Mouse (Mus musculus) retina, postnatal 1 day (tissue): ENCODE data around the gene Dus3l.
A peak's percentile ranks its signal among the peaks of the same experiment; 100 is the strongest.

ENCODE experiments used
- DNase-seq: peaks from one replicate; pipeline ENCODE4 v3.0.0-alpha.2; 2012

The Dus3l gene

GRCm38 (mm10) chr17:56764474-56765354 lies at the start of gene Dus3l:
Dus3l (plus strand) TSS chr17:56764757.
- DNase-seq: peak; percentile 94

DNA sequence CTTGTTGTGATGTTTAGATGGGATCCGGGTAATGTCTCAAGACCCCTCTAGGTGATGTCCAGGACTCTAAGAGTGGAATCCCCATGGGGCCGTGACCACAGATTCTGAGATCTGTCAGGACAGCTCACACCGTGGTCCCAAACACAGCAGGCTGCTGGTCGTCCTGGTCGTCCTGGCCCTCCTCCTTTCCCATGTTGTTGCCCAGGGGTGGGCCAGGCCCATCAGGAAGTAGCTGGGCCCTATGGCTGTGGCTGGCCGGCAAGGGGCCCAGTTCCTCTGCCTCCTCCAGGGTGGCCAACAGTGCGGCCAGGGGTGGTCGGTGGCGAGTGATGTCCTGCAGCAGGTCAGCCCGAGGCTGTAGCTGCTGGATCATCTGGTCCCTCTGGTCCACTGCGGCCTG lies 49.2 kb upstream of the Dus3l start:
- DNase-seq: no peak

GRCm38 (mm10) chr17:56715914-56716654 lies 48.5 kb upstream of the Dus3l start:
- peak; percentile 12 for DNase-seq

- DNase-seq: peak; percentile 99
Measured at GRCm38 (mm10) chr17:56716655-56717362, 47.7 kb upstream of the Dus3l start.

DNA sequence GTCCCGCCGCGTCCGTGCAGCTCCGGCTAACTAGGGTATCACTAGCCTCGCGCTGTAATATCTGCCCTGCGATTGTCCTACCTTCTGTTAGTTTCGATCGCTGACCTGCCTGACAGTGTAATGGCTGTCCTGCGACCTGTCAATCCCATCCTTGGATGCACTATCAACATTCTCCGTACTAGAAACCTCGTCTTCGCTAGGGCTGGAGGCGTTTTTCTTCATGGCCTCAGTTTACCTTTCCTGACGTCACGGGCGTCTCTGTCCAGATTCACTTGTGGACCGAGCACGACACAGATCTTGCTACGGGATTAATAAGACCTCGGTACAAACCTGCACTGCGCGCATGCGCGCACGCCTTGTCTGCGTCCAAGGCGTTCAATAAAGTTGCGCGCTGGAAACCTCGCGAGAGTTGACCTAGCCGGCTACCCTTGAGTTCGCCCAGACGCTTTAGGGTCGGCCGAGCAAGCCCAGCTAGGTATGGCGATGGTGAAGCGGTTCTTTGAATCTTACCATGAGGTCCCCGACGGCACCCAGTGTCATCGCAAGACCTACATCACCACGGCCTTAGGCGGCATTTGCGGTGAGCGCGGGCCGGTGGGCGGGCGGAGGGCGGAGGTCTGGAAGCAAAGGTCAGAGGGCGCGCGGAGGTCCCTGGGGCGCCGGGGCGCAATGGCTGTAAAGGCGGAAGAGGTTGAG lies 47.0 kb upstream of the Dus3l start, which contains the start of the genes Ndufa11 and Vmac:
Gene Ndufa11 (plus strand): TSS at position 405 of the 696 bp plus-strand sequence.
Gene Vmac (minus strand): TSS at position 660 of the 696 bp plus-strand sequence.
- peak; percentile 98 for DNase-seq

DNA sequence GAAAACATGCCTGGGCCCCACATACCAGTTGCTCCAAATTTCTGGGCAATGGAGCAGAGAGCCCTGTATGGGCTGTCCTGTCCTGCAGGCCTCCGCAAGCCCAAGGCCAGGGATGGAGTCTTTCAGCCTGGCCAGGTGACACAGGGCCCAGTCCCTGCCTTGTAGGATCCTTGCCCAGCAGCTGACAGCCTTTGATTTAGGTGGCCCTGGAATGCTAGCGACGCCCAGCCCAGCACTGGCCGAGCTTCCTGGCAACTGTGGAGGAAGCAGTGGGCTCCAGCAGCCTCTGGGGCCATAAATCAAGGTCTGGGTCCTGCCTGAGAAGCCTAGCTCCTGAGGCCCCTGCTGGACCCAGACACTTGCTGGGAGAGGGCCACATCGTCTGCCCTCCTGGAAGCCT lies 42.1 kb upstream of the Dus3l start:
- no peak for DNase-seq

DNA sequence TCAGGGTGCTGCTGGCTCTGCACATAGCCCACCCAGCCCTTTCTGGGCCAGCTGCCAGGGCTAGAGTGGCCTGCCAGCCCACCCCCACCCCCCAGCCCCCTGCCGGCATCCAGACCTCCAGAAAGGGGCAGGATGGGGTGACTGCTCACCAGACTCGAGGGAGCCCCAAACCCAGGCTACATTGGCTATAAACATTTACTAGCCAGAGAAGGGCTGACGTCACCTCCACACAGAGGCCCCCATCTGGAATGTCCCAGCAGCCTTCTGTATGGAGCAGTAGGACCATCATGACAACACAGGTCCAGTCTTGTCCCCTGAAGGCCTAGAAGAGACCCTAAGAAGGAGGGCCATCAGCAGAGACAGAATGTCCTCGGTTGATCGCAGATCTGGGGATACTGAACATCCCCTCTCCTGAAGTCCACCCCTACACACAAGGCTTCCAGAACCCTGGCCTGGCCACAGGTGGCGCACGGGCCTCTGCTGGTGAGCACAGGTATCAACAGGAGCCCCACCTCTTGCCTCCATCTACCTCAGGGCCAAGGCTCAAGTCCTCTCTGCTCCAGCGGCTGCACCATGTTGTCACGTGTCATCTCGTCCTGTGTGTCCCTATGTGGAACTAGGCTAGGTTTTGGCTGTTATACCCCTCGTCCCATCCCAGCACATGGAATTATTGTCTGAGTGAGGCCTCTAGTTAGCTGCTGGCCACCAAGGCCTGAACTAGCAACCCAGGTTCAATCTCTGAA lies 41.0 kb upstream of the Dus3l start:
- DNase-seq: no peak

DNA sequence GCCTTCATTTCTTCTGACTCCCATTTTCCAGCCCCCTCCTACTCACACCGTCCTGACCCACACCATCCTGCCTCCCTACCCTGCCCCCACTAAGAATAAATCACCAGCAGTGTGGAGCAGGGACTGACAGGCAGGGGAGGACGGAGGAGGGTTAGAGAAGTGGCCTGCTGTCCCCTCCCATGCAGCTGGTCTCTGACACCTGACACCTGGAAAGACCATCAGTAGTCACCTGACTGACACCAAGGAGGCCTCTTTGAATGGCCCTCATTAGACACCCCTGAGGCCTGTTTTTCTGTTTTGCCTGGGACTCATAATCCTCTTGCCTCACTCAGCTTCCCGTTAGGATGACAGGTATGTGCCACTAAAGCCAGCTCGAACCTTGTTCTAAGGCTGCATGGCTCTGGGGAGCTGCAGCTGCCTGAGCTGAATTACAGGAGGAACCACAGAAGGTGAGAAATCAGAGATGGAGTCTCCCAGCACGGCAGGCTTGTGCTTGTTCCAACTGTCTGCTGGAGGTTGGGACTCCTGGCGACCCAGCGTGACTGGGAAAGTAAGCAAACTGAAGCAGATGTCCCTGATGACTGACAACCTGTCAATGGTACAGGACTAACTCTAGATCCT lies 37.4 kb upstream of the Dus3l start:
- no peak for DNase-seq

DNA sequence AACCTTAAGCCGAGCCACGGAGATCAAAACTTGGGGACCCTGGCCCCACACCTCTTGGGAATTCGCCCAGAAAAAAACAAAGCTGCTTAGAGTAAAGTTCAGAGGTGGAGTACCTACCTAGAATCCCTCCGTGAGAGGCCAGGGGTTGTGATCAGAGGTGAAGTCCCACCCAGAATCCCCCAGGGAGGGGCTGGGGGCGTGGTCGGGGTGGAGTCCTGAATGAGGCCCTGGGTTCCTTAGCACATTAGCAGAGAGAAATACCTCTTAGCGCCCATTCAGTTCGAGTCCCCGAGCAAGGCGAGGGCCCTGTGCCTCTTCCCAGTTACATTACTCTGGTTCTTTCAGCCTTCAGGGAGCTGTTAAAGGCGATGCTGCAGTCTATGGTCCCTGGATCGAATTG lies 36.9 kb upstream of the Dus3l start:
- peak; percentile 29 for DNase-seq

- DNase-seq: no peak
Measured at GRCm38 (mm10) chr17:56728117-56728516, 36.4 kb upstream of the Dus3l start.

DNA sequence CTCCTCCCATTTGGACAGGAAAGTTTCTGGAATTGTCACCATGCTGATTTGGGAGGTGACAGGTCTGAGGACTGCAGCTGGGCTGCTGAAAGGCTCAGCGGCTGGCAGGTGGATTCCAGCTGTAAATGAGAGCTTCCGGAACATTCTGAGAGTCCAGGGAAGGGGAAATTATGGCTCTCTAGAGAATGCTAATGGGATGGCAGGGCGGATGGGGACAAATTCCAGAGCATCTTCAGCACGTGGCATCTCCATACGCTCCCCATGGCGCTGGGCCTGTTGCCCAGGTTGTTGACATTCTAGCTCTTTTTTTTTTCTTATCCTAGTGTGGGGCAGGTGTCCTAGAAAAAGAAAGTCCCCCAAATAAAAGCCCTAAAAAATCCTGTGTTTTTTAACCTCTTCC lies 35.4 kb upstream of the Dus3l start:
- DNase-seq: no peak

DNA sequence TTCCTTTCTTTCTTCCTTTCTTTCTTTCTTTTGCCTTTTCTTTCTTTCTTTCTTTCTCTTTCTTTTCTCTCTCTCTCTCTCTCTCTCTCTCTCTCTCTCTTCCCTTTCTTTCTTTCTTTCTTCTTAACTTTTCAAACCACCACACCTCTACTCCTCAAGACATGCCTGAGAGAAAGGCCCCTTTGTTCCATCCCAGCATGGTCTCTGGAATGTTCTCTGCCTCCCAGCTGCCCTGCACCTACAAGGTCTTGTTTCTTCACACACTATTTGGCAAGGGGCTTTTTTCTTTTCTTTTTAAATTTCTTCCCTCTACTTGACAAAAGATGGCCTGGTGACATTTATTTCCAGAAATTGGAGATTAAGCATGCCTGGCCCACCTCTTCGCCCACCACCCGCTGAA lies 34.9 kb upstream of the Dus3l start:
- DNase-seq: no peak

GRCm38 (mm10) chr17:56736534-56736933 lies 28.0 kb upstream of the Dus3l start:
- no peak for DNase-seq

- DNase-seq: no peak
Measured at GRCm38 (mm10) chr17:56738221-56738620, 26.3 kb upstream of the Dus3l start.

- DNase-seq: no peak
Measured at GRCm38 (mm10) chr17:56740118-56740787, 24.3 kb upstream of the Dus3l start.

- no peak for DNase-seq
Measured at GRCm38 (mm10) chr17:56740788-56741160, 23.8 kb upstream of the Dus3l start.

DNA sequence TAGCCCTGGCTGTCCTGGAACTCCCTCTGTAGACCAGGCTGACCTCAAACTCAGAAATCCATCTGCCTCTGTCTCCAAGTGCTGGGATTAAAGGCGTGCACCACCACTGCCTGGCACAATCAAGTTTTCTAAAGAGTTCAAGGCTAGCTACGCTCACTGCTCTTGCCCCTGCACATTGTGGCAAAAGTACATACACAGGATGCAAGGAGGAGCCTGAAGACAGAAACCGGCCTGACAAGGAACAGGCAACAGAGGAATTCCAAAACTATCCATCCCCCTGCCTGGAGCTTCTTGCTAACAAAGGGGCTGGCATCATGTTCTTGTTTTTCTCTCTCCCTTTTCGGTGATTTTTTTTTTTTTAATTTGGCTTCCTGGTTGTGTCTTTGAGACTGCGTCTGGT lies 20.4 kb upstream of the Dus3l start:
- DNase-seq: no peak

- peak; percentile 83 for DNase-seq
Measured at GRCm38 (mm10) chr17:56751404-56752072, 13.0 kb upstream of the Dus3l start.

- DNase-seq: peak; percentile 53
Measured at GRCm38 (mm10) chr17:56753452-56753851, 11.1 kb upstream of the Dus3l start.
